Mouse (Mus musculus) forebrain, embryonic 11.5 days (tissue): ENCODE measurements around the gene Wtap. TPM values are rescaled to one million over a fixed set of nuclear protein-coding genes. Genes with fewer than 3 reads are reported as not detected.
"Not testable (repeated sequence)": the region's sequence is repeated elsewhere in the genome, so short reads cannot be mapped to it uniquely, and the experiment has no call there.

ENCODE experiments used
- ATAC-seq: fragments of 200-750 bp; cut with Nextera tagmentation; replicated peaks from 2 replicates; pipeline ENCODE4 v1.8.0; 2017; ENCODE audit warnings: moderate TSS enrichment; ENCODE audit not compliant: low FRiP score
- DNase-seq: peaks from one replicate; pipeline ENCODE4 v3.0.0-alpha.2; 2017; ENCODE audit warnings: low spot score
- H3K27ac ChIP-seq: fragments of 300-500 bp; sonication (generic); 2 replicates; pipeline ENCODE4 v1.5.1; 2014; ENCODE audit warnings: low read depth, low read length
- H3K27me3 ChIP-seq: fragments of 300-500 bp; sonication (generic); 2 replicates; pipeline ENCODE4 v1.6.1; 2014; ENCODE audit warnings: mild to moderate bottlenecking, low read length, mixed read lengths; ENCODE audit not compliant: control insufficient read depth, insufficient read depth
- H3K36me3 ChIP-seq: fragments of 300-500 bp; sonication (generic); 2 replicates; pipeline ENCODE4 v1.6.1; 2014; ENCODE audit warnings: mild to moderate bottlenecking, low read length, moderate library complexity, mixed read lengths; ENCODE audit not compliant: control insufficient read depth, insufficient read depth
- H3K4me1 ChIP-seq: fragments of 300-500 bp; sonication (generic); replicated peaks from 2 replicates; pipeline ENCODE4 v1.6.1; 2014; ENCODE audit warnings: low read length, mixed read lengths; ENCODE audit not compliant: control insufficient read depth, insufficient read depth
- H3K4me2 ChIP-seq: fragments of 300-500 bp; sonication (generic); 2 replicates; pipeline ENCODE4 v1.6.1; 2014; ENCODE audit warnings: low read depth, mild to moderate bottlenecking, low read length, moderate library complexity, mixed read lengths; ENCODE audit not compliant: severe bottlenecking
- H3K4me3 ChIP-seq: fragments of 300-500 bp; sonication (generic); 2 replicates; pipeline ENCODE4 v1.5.1; 2014; ENCODE audit warnings: low read depth, low read length
- H3K9ac ChIP-seq: fragments of 300-500 bp; sonication (generic); 2 replicates; pipeline ENCODE4 v1.6.1; 2014; ENCODE audit warnings: low read length
- H3K9me3 ChIP-seq: fragments of 300-500 bp; sonication (generic); 2 replicates; pipeline ENCODE4 v1.6.1; 2016; ENCODE audit warnings: low read length, mixed read lengths; ENCODE audit not compliant: control insufficient read depth
- WGBS: fragments of 180-500 bp; shearing (Covaris S2); extraction: QIAGEN DNeasy Blood & Tissue Kit; methylation state at CpG from one replicate; pipeline ENCODE4 v1.1.7; 2014; 5-methylcytosine and 5-hydroxymethylcytosine counted together
- polyA plus RNA-seq: library from polyadenylated mRNA; unstranded; fragments of >200 nt; fragmentation: Nextera tagmentation; extraction: Ambion mirVana; gene quantifications from 2 replicates; pipeline ENCODE4 v1.2.1, GENCODE M21; 2014

Gene Wtap
- polyA plus RNA-seq, 1 experiment from 2014 or later: 141 TPM

DNA sequence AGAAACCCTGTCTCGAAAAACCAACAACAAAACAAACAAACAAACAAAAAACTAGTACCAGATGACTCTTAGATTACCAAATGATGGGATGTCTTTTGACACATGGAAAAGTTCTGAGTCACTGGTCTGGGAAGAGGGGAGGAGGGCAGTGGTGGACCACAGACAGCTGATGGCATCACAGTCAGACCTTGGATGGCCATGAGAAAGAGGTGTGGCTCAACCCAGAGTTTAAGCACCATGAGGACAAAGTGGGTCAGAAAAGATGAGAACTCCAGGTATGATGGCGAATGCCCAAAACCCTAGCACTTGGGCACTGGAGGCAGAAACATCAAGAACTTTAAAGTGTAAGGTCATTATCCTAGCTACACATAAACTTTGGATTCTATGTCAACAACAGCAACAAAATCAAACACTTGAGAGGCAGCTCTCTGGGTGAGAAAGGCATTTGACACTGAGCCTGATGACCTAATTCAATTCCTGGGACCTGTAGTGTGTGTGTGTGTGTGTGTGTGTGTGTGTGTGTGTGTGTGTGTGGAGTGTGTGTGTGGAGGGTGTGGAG is 56.5 kb downstream of the Wtap start:
- no peaks in the 10 kb centered on the region; the same call in 1 of the 2 replicates for H3K36me3 ChIP-seq
- ATAC-seq (no peak), DNase-seq (no peak)
- no peaks in the 10 kb centered on the region for H3K27me3 ChIP-seq
- H3K4me3 ChIP-seq: no peak overlapping the region
- H3K9me3 ChIP-seq: no peaks in the 10 kb centered on the region
- no peak overlapping the region for H3K9ac ChIP-seq
- no peak overlapping the region for H3K4me2 ChIP-seq
- H3K27ac ChIP-seq: no peak overlapping the region
- peaks cover 3% of the 10 kb centered on the region; the same call in 1 of the 2 replicates for H3K4me1 ChIP-seq
- WGBS: 85% methylated on average over 2 of the region's 2 CpGs

DNA sequence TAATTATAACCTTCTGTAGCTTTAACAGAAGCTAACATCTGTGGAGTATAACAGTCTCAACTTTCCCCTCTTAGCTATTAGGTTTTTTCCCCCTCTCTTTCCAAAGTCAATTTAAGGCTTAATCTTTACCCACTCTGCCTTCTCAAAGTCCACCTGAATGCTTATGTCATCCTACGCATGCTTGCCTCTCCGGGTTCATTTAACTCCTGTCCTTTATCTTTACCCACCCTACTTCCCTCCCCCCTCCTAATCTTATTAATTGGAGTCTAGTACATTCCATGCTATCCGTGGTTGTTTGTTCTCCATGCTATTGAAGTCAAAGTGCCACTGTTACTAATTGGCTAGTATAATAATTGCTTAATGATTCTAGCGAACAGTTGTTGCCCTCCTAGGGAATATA is 58.2 kb downstream of the Wtap start:
- H3K36me3 ChIP-seq: no peaks in the 10 kb centered on the region
- no peak overlapping the region for H3K4me3 ChIP-seq
- H3K27me3 ChIP-seq: no peaks in the 10 kb centered on the region
- ATAC-seq (0 out of 2 replicates have a peak, but pooled peaks have one; percentile 6), DNase-seq (no peak)
- no peak overlapping the region for H3K4me2 ChIP-seq
- H3K9ac ChIP-seq: no peak overlapping the region
- WGBS: 25% methylated on average over 4 of the region's 4 CpGs
- no peaks in the 10 kb centered on the region for H3K9me3 ChIP-seq
- no peak overlapping the region for H3K27ac ChIP-seq
- peaks cover 3% of the 10 kb centered on the region; the same call in 1 of the 2 replicates for H3K4me1 ChIP-seq

DNA sequence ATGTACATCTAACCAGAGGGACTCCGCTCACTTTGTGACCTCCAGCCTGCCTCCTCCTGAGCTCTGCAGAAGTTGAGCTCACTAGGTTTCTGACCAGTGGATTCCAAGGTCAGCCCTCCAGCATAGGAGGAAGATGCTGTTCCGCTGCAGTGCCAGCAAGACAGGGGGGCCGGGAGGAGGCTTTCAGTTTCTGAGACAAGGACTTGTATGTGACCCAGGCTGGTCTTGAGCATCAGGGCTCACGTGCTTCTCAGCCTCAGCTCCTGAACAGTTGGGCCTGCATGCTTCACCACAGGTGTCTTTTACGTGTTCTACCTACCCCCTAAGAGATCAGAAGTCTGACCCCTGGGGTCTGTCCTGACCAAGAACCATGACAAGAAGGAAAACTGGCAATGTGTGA is 62.4 kb downstream of the Wtap start:
- DNase-seq, H3K4me1 ChIP-seq, H3K27ac ChIP-seq, H3K27me3 ChIP-seq, H3K4me3 ChIP-seq, H3K9ac ChIP-seq, H3K9me3 ChIP-seq, H3K36me3 ChIP-seq, ATAC-seq, H3K4me2 ChIP-seq: not testable (repeated sequence)
- 92% methylated on average over 5 of the region's 5 CpGs for WGBS

GRCm38 (mm10) chr17:12925703-12926180 is 68.2 kb downstream of the Wtap start:
- Histone ChIP-seq H3K27ac (no peak overlapping the region), H3K9ac (no peak overlapping the region), H3K4me2 (no peak overlapping the region), H3K9me3 (no peaks in the 10 kb centered on the region), H3K4me1 (no peaks in the 10 kb centered on the region), H3K27me3 (no peaks in the 10 kb centered on the region), H3K4me3 (no peak overlapping the region), H3K36me3 (peaks cover 22% of the 10 kb centered on the region; the same call in 1 of the 2 replicates)
- WGBS: 89% methylated on average over 8 of the region's 8 CpGs
- no peak for ATAC-seq
- DNase-seq: no peak

DNA sequence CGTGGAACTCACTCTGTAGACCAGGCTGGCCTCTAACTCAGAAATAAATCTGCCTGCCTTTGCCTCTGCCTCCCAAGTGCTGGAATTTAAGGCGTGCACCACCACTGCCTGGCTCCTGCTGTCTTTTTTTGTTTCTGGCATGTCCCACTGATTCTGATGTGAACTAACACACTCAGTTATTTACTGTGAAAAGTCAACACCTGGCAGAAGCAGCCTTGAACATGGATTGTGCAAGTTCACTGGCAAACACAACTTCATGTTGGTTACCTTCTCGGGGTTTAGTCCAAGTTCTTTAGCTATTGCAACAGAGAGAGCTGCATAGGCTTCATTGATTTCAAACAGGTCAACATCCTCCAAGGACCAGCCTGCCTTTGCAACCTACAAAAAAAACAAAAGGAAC is 69.0 kb downstream of the Wtap start:
- Histone ChIP-seq H3K4me1 (no peaks in the 10 kb centered on the region), H3K9me3 (no peaks in the 10 kb centered on the region), H3K27me3 (no peaks in the 10 kb centered on the region), H3K4me2 (no peak overlapping the region), H3K4me3 (no peak overlapping the region), H3K36me3 (peaks cover 25% of the 10 kb centered on the region; the same call in 1 of the 2 replicates), H3K9ac (no peak overlapping the region), H3K27ac (no peak overlapping the region)
- DNase-seq: no peak
- ATAC-seq: no peak
- 93% methylated on average over 3 of the region's 3 CpGs for WGBS

- ATAC-seq (no peak), DNase-seq (no peak)
- Histone ChIP-seq H3K27me3 (no peaks in the 10 kb centered on the region), H3K9ac (no peak overlapping the region), H3K36me3 (peaks cover 32% of the 10 kb centered on the region; the same call in 1 of the 2 replicates), H3K4me3 (no peak overlapping the region), H3K27ac (no peak overlapping the region), H3K4me1 (0 out of 2 replicates have a peak, but pooled peaks cover 2% of the 10 kb centered on the region), H3K9me3 (no peaks in the 10 kb centered on the region), H3K4me2 (no peak overlapping the region)
- WGBS: 100% methylated on average over 1 of the region's 1 CpGs
Measured at GRCm38 (mm10) chr17:12921073-12921472, 72.9 kb downstream of the Wtap start.

Other genes starting within 250 kb of the Wtap start
- 21.0 and 21.7 TPM in 2 replicates for gene Igf2r, start 224.5 kb downstream of the Wtap start, polyA plus RNA-seq
- gene Mas1, start 126.0 kb downstream of the Wtap start, polyA plus RNA-seq: 0.29 TPM in 1 of 2 replicates, not detected in the other
- not detected in 2 replicates for gene Mrgprh, start 118.1 kb downstream of the Wtap start, polyA plus RNA-seq
- gene Pnldc1, start 83.9 kb downstream of the Wtap start, polyA plus RNA-seq: 1.8 and 2.3 TPM in 2 replicates
- gene Tcp1, start 78.5 kb downstream of the Wtap start, polyA plus RNA-seq: 497 and 535 TPM in 2 replicates
- 172 and 187 TPM in 2 replicates for gene Mrpl18, start 77.8 kb downstream of the Wtap start, polyA plus RNA-seq
- 0.87 and 1.3 TPM in 2 replicates for gene Acat3, start 53.6 kb downstream of the Wtap start, polyA plus RNA-seq
- gene Acat2, start 33.4 kb downstream of the Wtap start, polyA plus RNA-seq: 324 and 345 TPM in 2 replicates
- 107 and 115 TPM in 2 replicates for gene Sod2, start 12.7 kb upstream of the Wtap start, polyA plus RNA-seq
- 0.23 TPM in 1 of 2 replicates, not detected in the other for gene Gpr31b, start 58.1 kb upstream of the Wtap start, polyA plus RNA-seq
- 0.16 TPM in 1 of 2 replicates, not detected in the other for gene Tcp10b, start 66.9 kb upstream of the Wtap start, polyA plus RNA-seq
- gene Unc93a, start 137.6 kb upstream of the Wtap start, polyA plus RNA-seq: not detected in 2 replicates
- gene Smok2a, start 227.0 kb upstream of the Wtap start, polyA plus RNA-seq: not detected in 2 replicates
- gene Smok2b, start 236.1 kb upstream of the Wtap start, polyA plus RNA-seq: not detected in 2 replicates